Comparison of ENCODE assay signal across 8 mouse cellular contexts in the genomic region with DNA sequence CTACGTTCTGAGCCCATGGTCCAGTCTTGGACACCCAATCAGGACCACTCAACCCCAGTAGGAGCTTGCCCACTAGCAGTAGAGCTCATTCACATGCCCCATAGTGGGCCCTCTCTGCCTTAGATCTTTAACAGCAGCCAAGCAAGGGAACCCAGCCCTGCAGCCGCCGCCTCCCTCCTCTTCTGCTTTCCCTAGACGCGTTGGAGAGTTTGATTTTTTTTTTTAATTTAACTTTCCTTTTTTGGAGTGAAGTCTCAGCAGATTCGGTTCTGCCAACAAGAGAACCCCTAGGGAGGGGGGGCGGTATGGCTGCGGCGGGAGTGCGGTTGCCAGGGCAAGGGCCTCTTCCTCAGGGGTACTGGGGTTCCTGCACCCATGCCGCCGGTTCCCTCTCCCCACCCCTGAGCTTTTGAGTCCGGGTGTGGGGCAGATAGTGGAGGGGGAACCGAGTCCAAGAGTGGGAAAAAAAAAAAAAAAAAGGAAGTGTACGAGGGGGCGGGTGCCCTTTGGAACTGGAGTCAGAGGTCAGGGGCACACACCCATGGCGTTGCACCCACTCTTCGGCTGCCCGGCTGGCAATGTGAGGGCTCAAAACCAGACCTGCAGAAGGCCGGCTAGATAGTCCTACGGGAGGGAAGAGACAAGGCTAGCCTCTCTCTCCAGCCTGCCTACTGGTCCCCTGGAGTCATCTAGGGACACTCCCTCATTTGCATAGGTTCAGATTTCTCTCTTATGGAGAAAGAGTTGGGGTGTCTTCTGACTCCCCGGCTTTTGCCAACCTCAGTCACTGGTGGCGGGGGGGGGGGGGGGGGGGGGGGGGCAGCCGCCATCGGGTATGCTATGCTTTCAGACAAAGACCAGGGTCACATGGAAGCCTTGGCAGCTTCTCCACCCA. TPM values are rescaled to one million over a fixed set of nuclear protein-coding genes. Genes with fewer than 3 reads are reported as not detected.
DNase-seq lines count a peak whose midpoint lies in the region; ATAC-seq and TF ChIP-seq lines count a peak whose summit lies in the region.

No protein-coding gene starts in this region.

- ATAC-seq in heart, embryonic 11.5 days (replicated peaks; ENCODE audit: insufficient number of reproducible peaks, low FRiP score, low TSS enrichment): no peak
- no peak for ATAC-seq in megakaryocyte-erythroid progenitor cell, adult 5-6 weeks (replicated peaks; ENCODE audit: low FRiP score, low TSS enrichment, poor library complexity, severe bottlenecking)

- no peaks in the 10 kb centered on the region for H3K27me3 ChIP-seq in heart, embryonic 11.5 days (ENCODE audit: control insufficient read depth, insufficient read depth, low read length)

- H3K9ac ChIP-seq in heart, embryonic 11.5 days (ENCODE audit: low read depth, low read length): peak overlapping the region; percentile 69

- DNase-seq in left cerebral cortex, adult 11 months (ENCODE audit: low spot score): peak; percentile 69
- no peak for DNase-seq in left cerebral cortex, adult 9 months (ENCODE audit: low spot score in 2 of 2)
- DNase-seq in kidney, postnatal 10 days: peak; percentile 72
- peak; percentile 64 for DNase-seq in lung, postnatal 25 days (ENCODE audit: low spot score)
- DNase-seq in right cerebral cortex, postnatal 4 days: peak; percentile 46

- H3K4me1 ChIP-seq in bone marrow, adult 2 months (ENCODE audit: control insufficient read depth, insufficient read depth, low read length): peaks cover 5% of the 10 kb centered on the region
- H3K4me1 ChIP-seq in heart, embryonic 11.5 days (ENCODE audit: control insufficient read depth, insufficient read depth, low read length): peaks cover 40% of the 10 kb centered on the region

- peak overlapping the region; percentile 86 for H3K27ac ChIP-seq in bone marrow, adult 2 months (ENCODE audit: control insufficient read depth, insufficient read depth, low read depth, low read length, poor library complexity)
- H3K27ac ChIP-seq in heart, embryonic 11.5 days (ENCODE audit: low read depth, low read length): peak overlapping the region; percentile 74

- no peak; the same call in 1 of the 2 replicates for TF ChIP-seq POLR2A in bone marrow, adult 2 months (IDR thresholded peaks at IDR 0.05; ENCODE audit: borderline replicate concordance, control insufficient read depth, low read depth, low read length)

- H3K36me3 ChIP-seq in heart, embryonic 11.5 days (ENCODE audit: control insufficient read depth, insufficient read depth, low read length): no peaks in the 10 kb centered on the region

- peak overlapping the region; percentile 96 for H3K4me2 ChIP-seq in heart, embryonic 11.5 days

- H3K4me3 ChIP-seq in bone marrow, adult 2 months (replicated peaks; ENCODE audit: control insufficient read depth, low read depth, low read length): peak overlapping the region; percentile 61
- H3K4me3 ChIP-seq in heart, embryonic 11.5 days (ENCODE audit: low read depth, low read length): peak overlapping the region; percentile 87

- 1% methylated on average over 24 of the region's 25 CpGs for WGBS in bone marrow, adult 2 months
- 7% methylated on average over 24 of the region's 25 CpGs for WGBS in heart, embryonic 11.5 days (ENCODE audit: insufficient replicate concordance)

- TF ChIP-seq CTCF in bone marrow, adult 2 months (IDR thresholded peaks at IDR 0.05; ENCODE audit: control insufficient read depth, insufficient read depth, low read length): no peak

- no peaks in the 10 kb centered on the region for H3K9me3 ChIP-seq in heart, embryonic 11.5 days (replicated peaks; ENCODE audit: control insufficient read depth, low read length)

RNA-seq across cellular contexts. Expression of a gene that starts 1.0 kb away (rescaled TPM):
- polyA plus RNA-seq in bone marrow, adult 2 months (2011; ENCODE audit: insufficient read depth, insufficient read length, low replicate concordance, missing spikeins): 20.4 and 46.9 TPM in 2 replicates
- 14.3 and 18.8 TPM in 2 replicates for polyA plus RNA-seq in heart, embryonic 11.5 days (2014; fragmentation: Nextera tagmentation; extraction: Ambion mirVana)
- total RNA-seq in megakaryocyte-erythroid progenitor cell, adult 5-6 weeks (2014; fragmentation: Nextera tagmentation): 48.7 and 54.4 TPM in 2 replicates
- total RNA-seq in megakaryocyte-erythroid progenitor cell, adult 5-6 weeks (2017): 4.8 and 6.7 TPM in 2 replicates

Comparison
In these comparisons a context has a peak if more than half of its experiments do, and no peak if none do; other contexts are left out.
1. DNase-seq: peak in left cerebral cortex, adult 11 months (single experiment), kidney, postnatal 10 days (single experiment), lung, postnatal 25 days (single experiment) and right cerebral cortex, postnatal 4 days (single experiment); none in left cerebral cortex, adult 9 months (0 of 2).